Mouse (Mus musculus): ENCODE data around the gene Gapdhs. TPM values are rescaled to one million over a fixed set of nuclear protein-coding genes. Genes with fewer than 3 reads are reported as not detected.

Gapdhs gene
- total and polyA plus RNA-seq, 3 experiments: 0.49 TPM; not detected in 2

DNA sequence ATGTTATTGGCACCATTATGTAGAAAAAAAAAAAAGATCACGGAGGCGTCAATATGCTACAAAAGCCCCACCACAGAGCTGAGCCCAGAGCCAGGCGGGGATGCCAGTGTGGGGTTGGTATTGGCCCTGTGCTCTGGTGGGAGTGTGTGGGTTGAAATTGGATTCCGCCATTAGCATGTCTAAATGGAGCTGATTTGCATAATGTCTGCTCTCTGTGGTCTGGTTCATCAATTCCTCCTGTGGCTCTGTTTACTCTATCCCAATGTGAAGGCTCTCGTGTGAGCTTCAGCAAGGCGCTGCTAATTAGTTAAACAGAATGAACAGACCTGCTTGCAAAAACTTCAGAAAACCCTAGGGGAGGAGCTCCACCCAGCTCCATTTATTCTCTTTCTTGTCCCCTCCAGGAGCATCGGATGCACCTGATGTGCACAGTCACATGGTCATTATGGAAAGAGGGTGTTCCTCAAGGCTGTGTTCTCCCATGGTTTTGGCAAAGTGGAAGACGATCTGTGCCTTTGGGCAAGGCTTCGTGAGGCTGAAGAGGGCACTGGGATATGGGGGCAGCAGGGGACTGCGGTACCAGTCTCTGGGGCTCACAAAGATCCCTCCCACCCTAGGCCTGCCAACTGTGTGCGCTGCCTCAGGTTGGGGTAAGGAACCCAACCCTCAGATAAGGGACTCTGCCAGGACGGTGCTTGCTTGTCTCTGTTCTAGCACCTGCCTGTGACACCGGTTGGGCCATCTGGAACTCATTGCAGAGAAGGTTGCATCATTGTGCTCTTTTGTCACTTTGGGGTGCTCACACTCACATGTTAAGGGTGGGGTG, 42.5 kb upstream of the Gapdhs start:
- TF ChIP-seq JUND (IDR thresholded peaks at IDR 0.05; ENCODE audit: low read depth, low read length) (no peak), USF2 (IDR thresholded peaks at IDR 0.05; ENCODE audit: borderline replicate concordance in 1 of 2, insufficient read depth in 1 of 2, low read depth in 1 of 2, low read length in 2 of 2) (no peak), MYC (IDR thresholded peaks at IDR 0.05; ENCODE audit: low read depth, low read length) (no peak), HCFC1 (IDR thresholded peaks at IDR 0.05; ENCODE audit: low read depth, low read length) (no peak), ZC3H11A (IDR thresholded peaks at IDR 0.05; ENCODE audit: low read depth, low read length) (no peak), SIN3A (IDR thresholded peaks at IDR 0.05; ENCODE audit: low read length) (no peak), BHLHE40 (IDR thresholded peaks at IDR 0.05; ENCODE audit: borderline replicate concordance, low read depth, low read length) (no peak), POLR2A (IDR thresholded peaks at IDR 0.05; ENCODE audit: control insufficient read depth in 1 of 2, insufficient read depth in 1 of 2, low read depth in 1 of 2, low read length in 2 of 2, poor library complexity in 1 of 2) (no peak), CHD1 (IDR thresholded peaks at IDR 0.05; ENCODE audit: low read depth, low read length) (no peak)
- DNase-seq (ENCODE audit: low read depth, low spot score): no peak
- no peak overlapping the region for H3K9ac ChIP-seq (ENCODE audit: control insufficient read depth, low read depth, low read length, poor library complexity, severe bottlenecking)
- H3K4me3 ChIP-seq (ENCODE audit: control insufficient read depth in 1 of 2, insufficient read depth in 1 of 2, low read depth in 2 of 2, low read length in 2 of 2): no peak overlapping the region
- H3K9me3 ChIP-seq (replicated peaks; ENCODE audit: insufficient read depth, low read length): no peaks in the 10 kb centered on the region
- H3K27ac ChIP-seq (ENCODE audit: control insufficient read depth, low read depth, low read length): no peak overlapping the region
- H3K79me2 ChIP-seq (ENCODE audit: control insufficient read depth, insufficient read depth, low read length, poor library complexity): no peaks in the 10 kb centered on the region
- peaks cover 0 to 5% of the 10 kb centered on the region in 2 experiments; a peak in 1 of 4 replicates for H3K4me1 ChIP-seq (ENCODE audit: control insufficient read depth in 1 of 2, insufficient read depth in 2 of 2, low read length in 2 of 2)
- peaks cover 0 to 10% of the 10 kb centered on the region in 2 experiments; a peak in 3 of 4 replicates for H3K27me3 ChIP-seq (ENCODE audit: control insufficient read depth in 1 of 2, insufficient read depth in 2 of 2, low read length in 2 of 2)
- no peaks in the 10 kb centered on the region for H3K36me3 ChIP-seq (ENCODE audit: control insufficient read depth in 1 of 2, insufficient read depth in 2 of 2, low read length in 2 of 2)

DNA sequence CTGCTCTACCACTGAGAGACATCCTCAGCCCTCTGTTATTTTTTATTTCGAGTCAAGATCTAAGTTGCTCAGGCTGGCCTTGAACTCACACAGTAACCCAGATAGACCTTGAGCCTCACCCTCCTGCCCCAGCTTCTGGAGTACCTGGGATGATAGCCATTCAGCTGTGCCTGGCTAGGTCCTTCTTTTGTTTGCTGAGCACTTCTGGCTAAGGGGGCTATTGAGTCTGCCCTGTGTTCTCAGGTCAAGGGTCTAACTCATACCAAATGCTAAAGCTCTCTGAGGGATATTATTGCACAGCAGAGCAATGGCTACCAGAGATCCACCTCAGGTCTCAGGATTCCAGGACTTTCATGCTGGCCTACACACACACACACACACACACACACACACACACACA, 41.7 kb upstream of the Gapdhs start:
- TF ChIP-seq MXI1 (IDR thresholded peaks at IDR 0.05; ENCODE audit: low read depth, low read length) (no peak), EP300 (IDR thresholded peaks at IDR 0.05; ENCODE audit: low read depth in 1 of 2, low read length in 2 of 2) (no peak), E2F4 (IDR thresholded peaks at IDR 0.05; ENCODE audit: borderline replicate concordance, low read depth, low read length) (no peak), CHD1 (IDR thresholded peaks at IDR 0.05; ENCODE audit: low read depth, low read length) (no peak), GATA1 (IDR thresholded peaks at IDR 0.05; ENCODE audit: low read depth, low read length) (no peak), ZNF384 (IDR thresholded peaks at IDR 0.05; ENCODE audit: low read depth, low read length) (no peak), TAL1 (IDR thresholded peaks at IDR 0.05; ENCODE audit: low read length) (no peak), RAD21 (IDR thresholded peaks at IDR 0.05; ENCODE audit: low read depth, low read length) (no peak), USF2 (IDR thresholded peaks at IDR 0.05; ENCODE audit: borderline replicate concordance in 1 of 2, insufficient read depth in 1 of 2, low read depth in 1 of 2, low read length in 2 of 2) (no peak), BHLHE40 (IDR thresholded peaks at IDR 0.05; ENCODE audit: borderline replicate concordance, low read depth, low read length) (no peak), NELFE (IDR thresholded peaks at IDR 0.05; ENCODE audit: low read depth, low read length) (no peak), POLR2AphosphoS2 (IDR thresholded peaks at IDR 0.05; ENCODE audit: low read length) (no peak)
- no peak for DNase-seq (ENCODE audit: low read depth, low spot score)
- Histone ChIP-seq H3K27ac (ENCODE audit: control insufficient read depth, low read depth, low read length) (no peak overlapping the region), H3K27me3 (ENCODE audit: control insufficient read depth in 1 of 2, insufficient read depth in 2 of 2, low read length in 2 of 2) (peaks cover 0 to 9% of the 10 kb centered on the region in 2 experiments; a peak in 3 of 4 replicates), H3K4me1 (ENCODE audit: control insufficient read depth in 1 of 2, insufficient read depth in 2 of 2, low read length in 2 of 2) (peaks cover 0 to 5% of the 10 kb centered on the region in 2 experiments; a peak in 1 of 4 replicates), H3K9ac (ENCODE audit: control insufficient read depth, low read depth, low read length, poor library complexity, severe bottlenecking) (no peak overlapping the region), H3K9me3 (replicated peaks; ENCODE audit: insufficient read depth, low read length) (no peaks in the 10 kb centered on the region), H3K36me3 (ENCODE audit: control insufficient read depth in 1 of 2, insufficient read depth in 2 of 2, low read length in 2 of 2) (no peaks in the 10 kb centered on the region), H3K79me2 (ENCODE audit: control insufficient read depth, insufficient read depth, low read length, poor library complexity) (no peaks in the 10 kb centered on the region), H3K4me3 (ENCODE audit: control insufficient read depth in 1 of 2, insufficient read depth in 1 of 2, low read depth in 2 of 2, low read length in 2 of 2) (no peak overlapping the region)

Measured in MEL (cell line).